Mouse (Mus musculus) T-helper 1 cell (primary cell): ENCODE data around the gene Ttc30b.

ENCODE experiments used
- in situ Hi-C: fragments of 300-600 bp; cut with MboI, MseI; formaldehyde crosslinking; loops from one replicate; pipeline ENCODE4 v1.15.1; 2025; ENCODE audit warnings: high pct_unique_total_duplicates

Gene Ttc30b

GRCm38 (mm10) chr2:75955709-75956108 is 17.3 kb upstream of the Ttc30b start:
- in situ Hi-C loops: loop anchor here (10.0 kb wide), 1 partner anchor 351 kb away; no protein-coding TSS in a partner anchor

GRCm38 (mm10) chr2:75953320-75953719 is 14.9 kb upstream of the Ttc30b start:
- in situ Hi-C loops: loop anchor here (10.0 kb wide), 1 partner anchor 349 kb away; no protein-coding TSS in a partner anchor

- in situ Hi-C loops: loop anchor here (10.0 kb wide), 1 partner anchor 346 kb away; no protein-coding TSS in a partner anchor
These were observed 12.3 kb upstream of the Ttc30b start for GRCm38 (mm10) chr2:75950685-75951084.

GRCm38 (mm10) chr2:75937520-75938116 is 767 bp downstream of the Ttc30b start:
- in situ Hi-C loops: loop anchor here (5.0 kb wide), 1 partner anchor 40 kb away; the partner anchor contains the start of gene Ttc30a2

- in situ Hi-C loops: loop anchor here (5.0 kb wide), 1 partner anchor 41 kb away; the partner anchor contains the start of gene Ttc30a2
These were observed 1.7 kb downstream of the Ttc30b start for GRCm38 (mm10) chr2:75936685-75937084.

- in situ Hi-C loops: no loop called here
These were observed 4.8 kb downstream of the Ttc30b start for GRCm38 (mm10) chr2:75933541-75933940.

- in situ Hi-C loops: no loop called here
These were observed 7.4 kb downstream of the Ttc30b start for GRCm38 (mm10) chr2:75930941-75931340.

- in situ Hi-C loops: no loop called here
These were observed 8.5 kb downstream of the Ttc30b start for GRCm38 (mm10) chr2:75929786-75930444.

GRCm38 (mm10) chr2:75929141-75929540 is 9.2 kb downstream of the Ttc30b start:
- in situ Hi-C loops: no loop called here

GRCm38 (mm10) chr2:75928011-75928410 is 10.4 kb downstream of the Ttc30b start:
- in situ Hi-C loops: no loop called here

- in situ Hi-C loops: no loop called here
These were observed 12.3 kb downstream of the Ttc30b start for GRCm38 (mm10) chr2:75926061-75926460.

GRCm38 (mm10) chr2:75923807-75924340 is 14.5 kb downstream of the Ttc30b start:
- in situ Hi-C loops: no loop called here

GRCm38 (mm10) chr2:75915040-75915439 is 23.3 kb downstream of the Ttc30b start:
- in situ Hi-C loops: no loop called here

- in situ Hi-C loops: no loop called here
These were observed 31.2 kb downstream of the Ttc30b start for GRCm38 (mm10) chr2:75907142-75907541.

GRCm38 (mm10) chr2:75901869-75902268 is 36.5 kb downstream of the Ttc30b start:
- in situ Hi-C loops: no loop called here

- in situ Hi-C loops: no loop called here
These were observed 38.1 kb downstream of the Ttc30b start for GRCm38 (mm10) chr2:75900281-75900680.

GRCm38 (mm10) chr2:75895711-75896110 is 42.7 kb downstream of the Ttc30b start:
- in situ Hi-C loops: no loop called here

- in situ Hi-C loops: no loop called here
These were observed 46.4 kb downstream of the Ttc30b start for GRCm38 (mm10) chr2:75891981-75892380.
